Mouse (Mus musculus): Measurements from ENCODE around the gene Ctbp2.
"Not testable (repeated sequence)": the region's sequence is repeated elsewhere in the genome, so short reads cannot be mapped to it uniquely, and the experiment has no call there.

Ctbp2 gene

DNA sequence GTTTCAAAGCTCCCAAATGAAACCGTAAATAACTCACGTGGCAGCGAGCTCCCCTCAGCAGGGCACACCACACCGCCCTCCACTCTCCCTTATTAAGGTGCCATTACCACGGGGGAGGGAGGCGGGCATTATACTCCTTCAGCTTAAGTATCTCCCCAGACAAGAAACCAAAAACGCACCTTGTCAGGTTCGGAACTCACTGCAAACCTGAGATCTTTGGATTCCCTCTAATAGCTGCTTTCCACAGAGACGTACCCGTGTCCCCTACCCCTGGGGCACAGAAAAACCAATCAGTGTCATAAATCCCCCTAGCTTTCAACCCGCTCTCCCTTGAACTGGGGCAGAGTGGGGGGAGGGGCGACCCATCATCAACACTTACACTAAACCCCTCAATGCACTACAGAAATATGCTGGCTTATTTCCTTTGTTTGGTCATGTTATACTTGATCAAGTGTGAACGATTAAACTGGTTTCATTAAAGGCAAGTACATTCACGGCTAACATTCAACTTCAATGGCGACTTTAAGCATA is 3.9 kb downstream of the Ctbp2 start:
- DNase-seq (ENCODE audit: low spot score in 2 of 2), result no peak

DNA sequence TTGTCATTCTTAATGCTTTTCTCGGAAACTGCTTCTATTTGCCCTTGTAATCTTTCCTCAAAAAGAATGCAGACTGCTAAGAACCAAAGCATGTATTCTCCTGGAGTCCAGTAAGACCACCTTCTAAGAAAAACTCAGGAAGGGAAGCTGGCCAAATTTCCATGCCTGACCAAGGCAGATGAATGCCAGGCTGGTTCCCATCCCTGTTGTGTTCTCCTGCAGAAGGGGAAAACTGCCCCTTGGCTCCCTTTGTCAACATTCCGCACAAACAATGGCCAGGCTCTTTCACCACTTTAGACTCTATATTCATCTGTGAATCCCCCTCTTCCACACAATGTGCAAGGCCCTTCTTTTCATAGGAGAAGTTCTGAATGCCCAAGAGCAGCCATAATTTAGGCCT is 6.3 kb downstream of the Ctbp2 start:
- DNase-seq (ENCODE audit: low spot score in 2 of 2), result no peak

DNA sequence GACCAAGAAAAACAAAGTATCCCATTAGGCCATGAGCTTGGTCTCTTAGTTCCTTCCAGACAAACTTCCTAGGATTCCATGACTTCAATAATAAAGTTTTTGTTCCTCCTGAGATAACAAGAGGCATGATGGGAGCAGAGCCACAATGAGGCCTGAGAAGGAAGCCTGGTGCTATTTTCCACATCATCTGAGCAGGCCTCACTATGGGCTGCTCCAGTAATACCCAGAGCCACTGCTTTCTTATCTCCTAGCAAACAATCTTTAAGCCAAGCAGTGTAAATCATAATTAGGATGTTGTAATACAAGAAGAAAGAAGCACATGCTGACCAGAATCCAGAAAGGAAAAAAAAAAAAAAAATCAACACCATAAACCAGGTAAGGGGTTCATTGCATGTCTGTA is 7.6 kb downstream of the Ctbp2 start:
- no peak for DNase-seq (ENCODE audit: low spot score in 2 of 2)

DNA sequence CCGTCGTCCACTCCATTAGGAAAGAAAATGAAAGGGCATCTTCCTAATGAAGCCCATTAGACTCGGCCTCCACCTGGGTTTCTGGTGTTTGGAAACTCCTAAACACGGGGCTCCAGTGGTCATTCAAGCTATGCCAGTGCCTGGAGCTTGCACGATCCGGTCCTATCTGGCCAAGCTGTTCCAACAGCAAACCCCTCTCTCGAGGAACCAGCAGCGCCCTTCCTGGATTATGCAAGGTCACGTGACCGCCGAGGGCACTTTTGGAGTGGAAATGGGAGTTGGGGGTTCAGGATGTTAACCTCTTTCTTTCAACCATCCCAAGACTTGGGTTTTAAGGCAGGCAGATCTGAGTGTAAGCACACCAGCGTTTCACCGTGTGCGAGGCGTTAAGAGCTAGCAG is 8.3 kb downstream of the Ctbp2 start:
- no peak for DNase-seq (ENCODE audit: low spot score in 2 of 2)

DNA sequence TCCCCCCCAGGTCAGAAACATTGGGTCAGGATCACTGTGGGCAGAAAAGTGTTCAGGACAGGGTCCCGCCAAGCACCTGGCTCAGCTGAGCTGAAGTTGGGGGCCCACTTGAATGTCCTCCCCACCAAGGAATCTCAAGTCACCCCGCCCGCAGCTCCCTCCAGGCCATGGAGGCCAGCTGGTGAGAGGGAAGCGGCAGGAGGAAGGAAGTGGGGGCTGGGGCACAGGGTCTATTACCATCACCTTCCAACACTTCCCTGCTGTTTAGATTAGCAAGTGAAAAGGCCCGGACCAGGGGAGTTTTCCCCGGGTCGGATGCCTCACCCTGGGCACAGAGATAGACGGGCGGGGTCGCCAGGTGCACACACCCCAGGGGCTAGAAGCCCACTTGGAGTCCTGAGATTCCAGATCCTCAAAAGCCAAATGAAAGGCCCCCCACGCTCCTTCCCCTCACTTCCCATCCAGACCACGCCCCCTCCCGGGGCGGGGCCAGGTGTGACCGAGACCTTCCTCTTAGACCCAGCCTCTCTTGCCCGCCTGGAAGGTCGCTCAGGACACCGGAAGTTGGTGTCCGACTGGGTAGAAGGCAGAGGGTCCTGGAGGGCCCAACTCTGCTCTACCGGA is 9.2 kb downstream of the Ctbp2 start:
- DNase-seq (ENCODE audit: low spot score in 2 of 2), result no peak

DNA sequence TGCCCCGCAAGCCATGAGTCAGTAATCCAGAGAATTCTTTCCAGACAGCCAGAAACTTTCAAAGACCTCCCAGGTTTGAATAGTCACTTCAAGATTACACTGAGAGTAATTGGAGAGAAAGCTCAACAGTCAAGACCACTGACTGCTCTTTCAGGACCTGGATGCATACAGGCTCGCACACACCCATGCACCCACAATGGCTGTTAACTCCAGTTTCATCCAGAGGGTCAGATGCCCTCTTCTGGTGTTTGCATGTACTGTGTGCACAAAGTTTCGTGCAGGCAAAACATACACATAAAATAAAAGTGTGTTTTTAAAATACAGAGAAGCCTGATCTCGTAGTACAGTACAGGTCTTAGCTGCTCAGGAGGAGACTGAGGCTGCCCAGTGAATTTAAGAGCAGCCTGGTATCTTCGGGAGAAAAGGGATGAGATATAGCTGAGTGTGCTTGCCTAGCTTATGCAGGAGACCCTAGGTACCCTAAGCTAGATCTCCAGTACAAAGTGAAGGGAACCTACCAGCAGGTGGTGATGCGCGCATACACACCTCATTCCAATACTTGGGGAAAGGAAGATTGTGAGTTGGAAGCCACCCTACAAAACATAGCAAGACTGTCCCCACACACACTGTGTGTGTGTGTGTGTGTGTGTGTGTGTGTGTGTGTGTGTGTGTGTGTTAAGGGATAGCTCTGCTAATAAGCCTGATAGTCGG is 10.8 kb downstream of the Ctbp2 start:
- no peak for DNase-seq (ENCODE audit: low spot score in 2 of 2)

DNA sequence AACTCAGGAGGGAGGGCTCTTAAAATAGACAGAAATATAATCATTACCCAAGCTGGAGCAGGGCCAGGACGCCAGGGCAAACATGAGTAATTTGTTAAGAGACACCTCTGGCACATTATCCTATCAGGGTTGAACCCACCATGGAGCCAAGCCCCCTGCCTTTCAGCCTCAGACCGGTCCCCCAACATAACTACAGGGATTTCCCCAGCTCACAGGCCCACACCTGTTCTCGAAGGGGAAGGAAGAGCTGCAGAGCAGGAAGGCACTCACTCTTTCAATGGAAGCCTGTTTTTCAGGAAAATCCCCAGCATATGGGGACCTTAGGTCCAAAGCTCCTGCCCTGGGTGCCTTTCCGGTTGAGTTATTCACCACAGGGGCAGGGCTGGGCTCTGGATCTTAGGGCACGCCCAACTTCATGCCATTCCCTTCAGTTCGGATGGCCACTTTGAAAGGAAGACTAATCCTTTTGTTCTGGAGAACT is 11.8 kb downstream of the Ctbp2 start:
- DNase-seq (ENCODE audit: low spot score in 2 of 2), result no peak

DNA sequence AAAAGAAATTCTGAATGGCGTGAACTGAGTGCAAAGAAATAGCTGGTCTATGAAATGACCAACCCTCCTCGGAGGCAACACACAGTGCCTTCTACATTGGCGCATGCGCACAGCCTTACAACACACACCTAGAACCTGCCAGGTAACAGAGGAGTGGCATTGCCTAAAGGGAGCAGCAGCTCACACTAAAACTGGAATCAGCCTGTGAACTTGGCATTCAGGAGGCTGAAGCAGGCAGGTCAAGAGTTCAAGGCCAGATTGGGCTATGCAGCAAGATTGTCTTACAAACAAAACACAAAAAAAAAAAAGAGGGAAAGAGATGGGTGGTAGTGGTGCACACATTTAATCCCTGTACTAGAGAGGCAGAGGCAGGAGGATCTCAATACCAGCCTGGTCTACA is 14.7 kb downstream of the Ctbp2 start:
- DNase-seq (ENCODE audit: low spot score in 2 of 2), result no peak

DNA sequence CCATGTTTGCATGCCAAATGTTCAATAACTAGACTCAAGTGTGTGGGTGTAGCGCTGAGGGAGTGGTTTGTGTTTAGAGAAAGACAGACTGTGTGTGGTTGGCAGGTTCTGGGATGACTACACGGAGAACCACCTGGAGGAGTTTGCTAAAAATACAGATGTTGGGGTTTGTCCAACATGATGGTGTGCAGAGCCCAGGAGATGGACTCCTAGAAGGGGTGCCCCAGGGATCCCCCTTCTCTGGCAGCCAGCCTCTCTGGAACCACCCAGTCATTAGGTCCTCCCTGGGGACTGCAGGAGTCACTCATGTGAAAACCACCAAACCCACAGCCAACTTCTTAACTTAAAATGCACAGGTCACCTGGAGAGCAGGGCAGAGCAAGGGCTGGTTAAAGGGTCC is 15.5 kb downstream of the Ctbp2 start:
- DNase-seq (ENCODE audit: low spot score in 2 of 2), result no peak

DNA sequence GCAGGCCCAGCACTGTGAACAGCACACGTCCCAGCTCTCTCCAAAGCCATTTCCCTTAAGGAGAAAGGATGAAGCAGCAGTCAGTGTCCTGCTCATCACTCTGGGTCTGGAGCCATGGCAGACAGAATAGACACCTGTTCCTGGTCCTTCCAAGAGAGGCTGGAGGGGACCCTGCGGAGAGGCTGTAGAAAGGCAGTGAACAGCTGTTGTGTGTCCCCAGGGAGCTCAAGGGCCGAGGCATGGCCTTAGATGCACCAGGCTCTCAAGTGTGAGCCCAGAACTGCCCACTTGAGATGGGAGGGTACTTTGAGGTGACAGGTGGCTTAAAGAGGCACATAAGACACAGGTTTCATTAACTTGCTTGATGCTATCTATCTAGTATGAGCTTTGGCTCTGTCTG is 21.6 kb downstream of the Ctbp2 start:
- DNase-seq (ENCODE audit: low spot score in 2 of 2), result no peak

DNA sequence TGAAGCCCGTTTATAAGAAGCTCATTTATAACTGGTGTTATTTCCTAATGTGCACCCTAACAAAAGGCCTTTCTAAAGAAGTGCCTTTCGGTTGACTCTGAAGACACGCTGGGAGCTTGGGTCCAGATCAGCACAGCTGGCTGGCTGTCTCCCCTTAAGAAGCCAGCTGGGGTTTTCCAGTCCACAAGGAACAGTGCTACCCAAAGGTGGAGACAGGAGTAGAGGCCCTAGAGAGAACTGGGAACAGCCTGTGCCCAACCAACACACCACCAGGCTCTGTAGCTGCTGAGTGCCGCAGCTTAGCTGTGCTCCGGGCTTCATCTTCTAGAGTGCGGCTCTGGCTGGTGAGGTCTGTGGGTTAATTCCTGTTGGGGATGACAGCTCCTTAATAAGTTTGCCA is 23.1 kb downstream of the Ctbp2 start:
- no peak for DNase-seq (ENCODE audit: low spot score in 2 of 2)

DNA sequence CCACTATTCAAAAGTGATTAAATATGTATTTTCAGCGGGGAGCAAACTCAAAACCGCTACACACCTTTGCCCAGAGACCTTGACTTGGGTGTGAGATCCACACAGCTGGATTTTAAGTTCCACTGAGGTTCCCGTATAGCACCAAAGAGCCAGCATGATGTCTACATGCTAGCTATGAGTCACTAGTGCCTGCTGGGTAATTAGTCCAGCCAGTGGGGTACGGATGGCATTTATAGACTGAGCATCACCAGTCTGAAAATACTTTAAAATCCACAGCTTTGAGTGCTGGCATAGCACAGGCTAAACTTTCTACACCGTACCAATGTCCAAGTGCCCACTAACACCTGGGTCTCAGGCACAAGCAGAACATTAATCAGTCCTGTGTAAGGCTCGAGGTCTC is 24.0 kb downstream of the Ctbp2 start:
- no peak for DNase-seq (ENCODE audit: low spot score in 2 of 2)

DNA sequence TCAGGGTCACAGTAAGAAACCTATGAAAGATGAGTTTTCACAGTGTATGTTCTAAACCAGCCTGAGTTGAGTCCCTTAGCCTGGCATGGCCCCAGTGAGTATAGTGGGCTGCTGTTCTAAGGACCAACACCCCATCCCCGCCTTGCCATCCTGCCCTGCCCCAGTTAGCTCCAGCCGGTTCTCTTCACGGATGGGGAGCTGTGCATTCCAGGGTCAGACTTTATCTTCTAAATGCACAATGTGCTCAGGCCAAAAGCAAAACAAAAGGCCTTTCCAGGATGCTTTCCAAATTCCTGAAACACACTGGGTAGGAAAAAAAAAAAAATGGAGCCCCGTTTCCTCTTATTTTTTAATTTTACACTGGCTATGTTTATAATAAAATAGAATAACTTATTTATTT is 24.9 kb downstream of the Ctbp2 start:
- DNase-seq (ENCODE audit: low spot score in 2 of 2), result no peak

DNA sequence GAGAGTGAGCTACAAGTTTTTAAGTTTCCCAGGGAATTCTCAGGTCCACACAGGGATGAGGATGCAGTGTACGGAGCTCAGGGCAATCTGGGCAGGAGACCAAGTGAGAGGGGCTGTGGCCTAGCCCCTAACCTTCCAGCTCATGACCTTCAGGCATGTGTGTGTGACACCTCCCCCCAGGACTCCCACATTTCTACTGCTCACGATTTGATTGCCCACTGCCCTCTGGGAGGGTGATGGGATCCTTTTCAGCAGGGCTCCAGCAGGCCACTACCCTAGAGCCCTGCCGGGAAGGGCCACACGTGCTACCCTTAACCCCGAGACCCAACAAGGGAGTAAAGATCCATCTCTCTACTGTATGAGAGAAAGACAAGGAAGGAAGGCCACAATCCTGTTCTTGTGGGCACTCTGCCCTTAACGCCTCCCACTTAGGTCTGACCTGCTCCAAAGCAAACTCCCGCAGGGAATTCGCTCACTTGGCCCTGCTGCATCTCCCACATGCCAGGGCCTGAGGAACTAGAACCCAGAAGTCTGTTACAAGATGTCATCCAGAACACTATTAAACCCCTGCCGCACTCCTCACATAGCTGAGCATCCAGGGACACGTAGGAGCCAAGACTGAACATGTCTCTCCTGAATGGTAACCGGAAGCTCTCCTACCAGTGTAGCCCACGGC is 25.9 kb downstream of the Ctbp2 start:
- no peak for DNase-seq (ENCODE audit: low spot score in 2 of 2)

DNA sequence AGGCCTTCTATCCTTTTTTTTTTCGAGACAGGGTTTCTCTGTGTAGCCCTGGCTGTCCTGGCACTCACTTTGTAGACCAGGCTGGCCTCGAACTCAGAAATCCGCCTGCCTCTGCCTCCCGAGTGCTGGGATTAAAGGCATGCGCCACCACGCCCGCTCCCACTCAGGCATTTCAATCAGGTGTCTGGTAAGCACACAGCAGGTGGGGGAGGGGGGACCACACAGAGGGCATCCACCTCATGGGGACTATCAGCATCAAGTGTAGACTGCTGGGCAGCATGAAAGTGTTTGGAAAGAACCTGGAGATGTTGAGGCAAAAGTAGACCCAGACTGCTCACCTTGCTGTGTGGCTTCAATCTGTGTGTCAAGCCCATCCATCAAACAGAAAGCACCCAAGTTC is 28.5 kb downstream of the Ctbp2 start:
- not testable (repeated sequence) for DNase-seq (ENCODE audit: low spot score in 2 of 2)

DNA sequence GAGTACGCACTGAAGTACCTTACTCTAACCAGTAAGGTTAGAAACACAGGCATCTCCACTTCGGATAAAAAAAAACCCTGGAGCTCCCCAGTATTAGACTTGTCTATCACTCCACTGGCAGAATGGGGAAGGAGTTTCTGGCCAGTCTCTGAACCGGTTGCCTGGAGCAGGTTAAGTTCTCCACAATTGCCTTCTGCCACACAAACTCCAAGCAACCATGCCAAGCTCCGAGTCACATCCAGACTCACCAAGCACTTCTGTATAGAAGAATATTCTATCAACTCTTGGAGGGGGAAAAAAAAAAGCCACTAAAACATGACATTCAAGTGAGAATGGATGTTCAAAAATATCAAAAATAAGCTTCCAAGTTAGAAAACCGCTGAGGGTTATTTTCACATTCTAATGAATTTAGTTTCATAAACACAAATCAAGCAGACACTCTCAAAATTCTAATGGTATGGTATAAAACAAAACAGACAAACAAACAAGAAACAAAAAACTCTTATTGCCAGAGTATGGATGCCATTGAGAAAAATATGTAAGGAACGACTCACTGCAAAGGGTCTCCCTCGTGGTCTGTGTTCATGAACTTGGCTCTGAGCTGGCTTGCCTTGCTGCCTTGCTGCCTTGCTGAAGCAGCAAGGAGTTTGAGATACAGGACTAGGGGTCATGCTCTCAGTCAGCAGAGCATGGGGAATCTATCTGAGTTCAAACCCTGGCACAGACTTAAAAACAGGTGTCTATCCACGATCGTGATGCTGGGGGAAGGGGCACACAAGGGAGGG is 29.3 kb downstream of the Ctbp2 start:
- no peak for DNase-seq (ENCODE audit: low spot score in 2 of 2)

DNA sequence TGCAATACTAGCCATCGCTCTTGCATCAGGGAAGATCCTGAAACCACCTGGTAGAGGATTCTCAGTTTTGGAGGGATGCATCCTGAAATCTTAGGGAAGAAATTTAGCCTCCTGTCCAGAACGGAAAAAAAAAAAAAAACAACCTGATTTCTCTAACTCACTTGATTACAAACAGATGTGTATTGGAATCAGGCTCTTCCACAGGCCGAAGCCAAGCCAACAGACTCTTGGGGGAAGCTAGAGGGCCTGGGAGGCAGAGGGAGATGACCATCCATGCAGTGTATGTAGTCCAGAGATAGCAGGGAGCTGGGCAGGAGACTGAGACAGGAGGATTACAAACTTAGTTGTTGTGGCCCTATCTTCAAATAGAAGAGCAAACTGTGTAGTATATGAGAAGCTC is 30.0 kb downstream of the Ctbp2 start:
- DNase-seq (ENCODE audit: low spot score in 2 of 2), result no peak

DNA sequence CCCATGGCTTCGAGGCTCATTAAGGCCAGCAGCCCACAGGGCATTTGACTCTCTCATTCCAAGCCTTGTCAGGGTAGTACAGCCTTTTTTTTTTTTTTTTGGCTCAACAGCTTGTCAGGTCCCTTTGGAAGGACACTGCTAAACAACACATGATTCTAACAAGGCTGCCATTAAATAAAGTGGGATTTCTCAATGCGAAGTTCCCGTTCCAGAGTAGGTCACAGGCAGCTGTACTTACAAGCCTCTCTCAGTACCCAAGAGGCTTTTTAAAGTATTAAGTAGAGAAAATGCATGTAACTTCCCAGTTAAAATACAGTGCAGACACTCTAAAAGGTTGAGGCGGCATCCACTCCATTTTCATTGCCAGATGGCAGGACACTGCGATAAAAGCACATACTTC is 30.4 kb downstream of the Ctbp2 start:
- DNase-seq (ENCODE audit: low spot score in 2 of 2), result no peak

DNA sequence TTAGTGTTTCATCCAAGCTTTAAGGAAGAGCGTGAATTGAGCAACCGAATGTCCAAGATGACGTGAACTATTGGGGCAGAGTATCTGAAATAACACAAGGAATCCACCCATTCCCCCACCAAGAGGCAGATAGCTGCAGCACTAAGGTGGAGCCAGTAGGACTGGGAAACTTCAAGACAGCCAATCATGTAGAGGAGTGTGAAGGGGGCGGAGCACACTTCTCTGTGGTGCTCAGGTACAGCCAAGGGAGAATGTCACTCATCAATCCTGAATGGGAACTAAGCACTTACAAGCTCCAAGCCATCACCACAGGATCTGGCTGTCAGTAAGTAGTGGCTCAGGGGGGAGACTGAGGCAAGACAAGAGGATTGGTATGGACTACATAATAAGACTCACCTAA is 33.5 kb downstream of the Ctbp2 start:
- no peak for DNase-seq (ENCODE audit: low spot score in 2 of 2)

DNA sequence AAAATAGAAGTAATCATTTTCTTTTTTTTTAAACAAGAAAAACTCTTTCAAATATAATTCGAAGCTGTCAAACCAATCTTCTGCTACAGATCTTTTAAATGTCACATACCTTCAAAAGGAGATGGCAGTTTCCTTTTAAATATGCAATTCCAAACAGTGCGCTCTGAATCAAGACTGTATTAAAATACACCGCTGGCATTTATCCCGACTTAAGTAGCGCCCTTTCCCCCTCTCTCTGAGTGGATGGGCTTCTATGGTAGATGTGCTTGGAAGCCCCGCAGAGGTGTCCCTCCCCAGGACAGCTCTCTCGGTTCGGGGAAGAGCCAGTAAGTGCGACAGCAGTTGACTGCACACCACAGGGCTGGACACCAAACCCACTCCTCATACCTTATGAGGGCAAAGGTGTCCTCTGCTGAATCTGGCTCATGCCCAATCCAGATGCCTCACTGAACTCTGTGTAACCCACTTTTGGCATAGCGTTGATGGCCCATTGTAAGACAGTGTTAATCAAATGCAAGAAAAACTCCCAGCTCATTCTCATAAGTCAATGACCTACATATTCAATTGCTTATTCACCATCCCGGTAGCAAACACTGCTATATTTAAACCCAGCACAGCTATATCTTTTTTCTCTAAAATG is 34.4 kb downstream of the Ctbp2 start:
- no peak for DNase-seq (ENCODE audit: low spot score in 2 of 2)

DNA sequence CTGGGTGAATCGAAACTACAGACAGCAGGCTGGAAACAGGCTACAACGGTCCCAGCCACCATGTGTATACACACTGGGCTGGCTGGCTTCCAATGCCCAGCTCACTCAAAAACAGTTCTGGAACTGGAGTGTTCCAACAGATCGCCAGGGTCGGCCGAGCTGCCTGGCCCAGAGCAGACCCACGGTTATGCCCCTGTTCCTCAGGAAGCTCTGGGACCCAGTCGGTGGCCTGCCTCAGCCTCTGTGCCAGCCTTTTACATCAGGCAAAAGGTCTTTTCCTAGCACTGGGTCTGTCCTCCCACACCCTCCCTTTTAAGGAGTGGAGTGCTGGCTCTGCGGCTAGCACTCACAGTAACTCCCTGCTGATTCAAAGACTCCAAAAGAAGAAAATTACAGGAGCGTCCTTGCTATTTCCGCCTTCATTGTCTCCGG is 35.3 kb downstream of the Ctbp2 start:
- DNase-seq (ENCODE audit: low spot score in 2 of 2), result no peak

DNA sequence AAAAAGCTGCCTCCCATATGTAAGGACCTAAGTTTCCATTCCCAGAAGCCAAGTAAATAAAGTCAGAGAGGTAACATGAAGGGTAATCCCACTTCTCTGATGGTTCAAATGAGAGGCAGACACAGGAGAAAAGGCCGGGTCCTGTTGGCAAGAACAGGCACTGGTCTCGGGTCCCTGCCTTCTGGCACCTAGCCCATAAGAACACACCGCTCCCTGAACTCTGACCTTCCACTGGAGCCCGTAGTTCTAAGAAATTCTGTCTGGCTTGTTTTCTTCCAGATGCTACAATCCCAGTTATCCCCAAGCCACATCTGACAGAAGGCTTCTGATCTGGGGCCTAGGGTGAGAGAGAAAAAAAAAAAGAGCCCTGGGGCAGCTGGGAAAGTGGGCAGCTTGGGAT is 35.7 kb downstream of the Ctbp2 start:
- no peak for DNase-seq (ENCODE audit: low spot score in 2 of 2)

All from thymus, postnatal 10 days (tissue).